ENCODE assay signal across 8 mouse cellular contexts in genomic region chr17:33824997-33825330, GRCm38 (mm10). TPM values are rescaled to one million over a fixed set of nuclear protein-coding genes. Genes with fewer than 3 reads are reported as not detected.
DNase-seq lines count a peak whose midpoint lies in the region; ATAC-seq and TF ChIP-seq lines count a peak whose summit lies in the region.
"Not testable (repeated sequence)": the region's sequence is repeated elsewhere in the genome, so short reads cannot be mapped to it uniquely, and the experiment has no call there.
"Had no signal": no experiment of that assay in that cellular context is flagged by ENCODE, and none has a peak within 500 bp of the region (broad histone marks: within the 10 kb centered on the region; RNA-seq: fewer than 3 reads in every experiment).

No protein-coding gene starts in this region.

- H3K4me2 ChIP-seq in forebrain, embryonic 11.5 days (ENCODE audit: low read depth, low read length, severe bottlenecking) = peak overlapping the region; percentile 87
- H3K4me2 ChIP-seq in heart, embryonic 15.5 days = peak overlapping the region; percentile 79
- H3K4me2 ChIP-seq in intestine, postnatal 0 days (replicated peaks; ENCODE audit: low read depth) = peak overlapping the region; percentile 74
- H3K4me2 ChIP-seq in neural tube, embryonic 15.5 days = peak overlapping the region; percentile 91

- H3K27ac ChIP-seq in bone marrow macrophage, adult 2 months (ENCODE audit: insufficient read depth, low read depth, low read length) = peak overlapping the region; percentile 86
- H3K27ac ChIP-seq in forebrain, embryonic 11.5 days (ENCODE audit: low read depth, low read length) = not testable (repeated sequence)
- peak overlapping the region; percentile 84 for H3K27ac ChIP-seq in heart, embryonic 15.5 days
- peak overlapping the region; percentile 87; the same call in 1 of the 2 replicates for H3K27ac ChIP-seq in intestine, postnatal 0 days (ENCODE audit: low read depth, low read length)
- peak overlapping the region; percentile 86 for H3K27ac ChIP-seq in liver, adult 2 months (replicated peaks; ENCODE audit: insufficient read depth, low read depth, low read length)
- H3K27ac ChIP-seq in neural tube, embryonic 15.5 days (replicated peaks) = peak overlapping the region; percentile 92

- peaks cover 11% of the 10 kb centered on the region for H3K36me3 ChIP-seq in forebrain, embryonic 11.5 days (ENCODE audit: control insufficient read depth, insufficient read depth, low read length)
- peaks cover 33% of the 10 kb centered on the region for H3K36me3 ChIP-seq in heart, embryonic 15.5 days
- peaks cover 50% of the 10 kb centered on the region for H3K36me3 ChIP-seq in intestine, postnatal 0 days (ENCODE audit: control insufficient read depth, insufficient read depth)
- peaks cover 25% of the 10 kb centered on the region for H3K36me3 ChIP-seq in liver, adult 2 months (ENCODE audit: control insufficient read depth, insufficient read depth, low read length)
- peaks cover 69% of the 10 kb centered on the region for H3K36me3 ChIP-seq in megakaryocyte, embryonic 14.5 days (replicated peaks; ENCODE audit: low read length)
- H3K36me3 ChIP-seq in neural tube, embryonic 15.5 days = peaks cover 41% of the 10 kb centered on the region

- DNase-seq in forebrain, embryonic 11.5 days (ENCODE audit: low spot score); liver, adult 2 months (ENCODE audit: extremely low read depth, low read depth, low spot score): not testable (repeated sequence)

- not testable (repeated sequence) for H3K27me3 ChIP-seq in forebrain, embryonic 11.5 days (ENCODE audit: control insufficient read depth, insufficient read depth, low read length); heart, embryonic 15.5 days; intestine, postnatal 0 days (replicated peaks; ENCODE audit: control insufficient read depth, insufficient read depth, low read length); liver, adult 2 months (ENCODE audit: control insufficient read depth, insufficient read depth, low read length); megakaryocyte, embryonic 14.5 days (replicated peaks); neural tube, embryonic 15.5 days (replicated peaks)

- H3K4me1 ChIP-seq in bone marrow macrophage, adult 2 months (ENCODE audit: control insufficient read depth, insufficient read depth, low read length) = peaks cover 15% of the 10 kb centered on the region
- peaks cover 15% of the 10 kb centered on the region for H3K4me1 ChIP-seq in forebrain, embryonic 11.5 days (replicated peaks; ENCODE audit: control insufficient read depth, insufficient read depth, low read length)
- peaks cover 60% of the 10 kb centered on the region for H3K4me1 ChIP-seq in heart, embryonic 15.5 days (replicated peaks)
- not testable (repeated sequence) for H3K4me1 ChIP-seq in intestine, postnatal 0 days (replicated peaks; ENCODE audit: control insufficient read depth, insufficient read depth, low read length)
- H3K4me1 ChIP-seq in liver, adult 2 months (ENCODE audit: control insufficient read depth, insufficient read depth, low read length) = peaks cover 25% of the 10 kb centered on the region
- H3K4me1 ChIP-seq in megakaryocyte, embryonic 14.5 days = peaks cover 60% of the 10 kb centered on the region
- H3K4me1 ChIP-seq in neural tube, embryonic 15.5 days = peaks cover 59% of the 10 kb centered on the region

- WGBS in forebrain, embryonic 11.5 days = 6% methylated on average over 6 of the region's 6 CpGs
- 4% methylated on average over 6 of the region's 6 CpGs for WGBS in heart, embryonic 15.5 days
- 3% methylated on average over 6 of the region's 6 CpGs for WGBS in intestine, postnatal 0 days
- 2% methylated on average over 6 of the region's 6 CpGs for WGBS in liver, adult 2 months
- 6% methylated on average over 6 of the region's 6 CpGs for WGBS in neural tube, embryonic 15.5 days

- H3K9me3 ChIP-seq in forebrain, embryonic 11.5 days (ENCODE audit: control insufficient read depth, low read length); heart, embryonic 15.5 days (replicated peaks); intestine, postnatal 0 days (ENCODE audit: control insufficient read depth); megakaryocyte, embryonic 14.5 days; neural tube, embryonic 15.5 days (replicated peaks): not testable (repeated sequence)

- TF ChIP-seq CTCF in bone marrow macrophage, adult 2 months (IDR thresholded peaks at IDR 0.05; ENCODE audit: low read depth, low read length); intestine, postnatal 0 days (IDR thresholded peaks at IDR 0.05; ENCODE audit: low read depth); liver, adult 2 months (IDR thresholded peaks at IDR 0.05; ENCODE audit: low read depth, low read length): not testable (repeated sequence)

- peak overlapping the region; percentile 72 for H3K4me3 ChIP-seq in bone marrow macrophage, adult 2 months (ENCODE audit: insufficient read depth, low read length)
- H3K4me3 ChIP-seq in forebrain, embryonic 11.5 days (ENCODE audit: low read depth, low read length) = peak overlapping the region; percentile 77
- peak overlapping the region; percentile 79 for H3K4me3 ChIP-seq in heart, embryonic 15.5 days
- peak overlapping the region; percentile 78 for H3K4me3 ChIP-seq in intestine, postnatal 0 days (ENCODE audit: low read depth, low read length)
- peak overlapping the region; percentile 70 for H3K4me3 ChIP-seq in liver, adult 2 months (ENCODE audit: insufficient read depth, low read depth, low read length)
- H3K4me3 ChIP-seq in megakaryocyte, embryonic 14.5 days (replicated peaks) = peak overlapping the region; percentile 95
- H3K4me3 ChIP-seq in neural tube, embryonic 15.5 days (replicated peaks) = peak overlapping the region; percentile 84

- H3K79me2 ChIP-seq in liver, adult 2 months (ENCODE audit: control insufficient read depth, insufficient read depth, low read length) = not testable (repeated sequence)

- ATAC-seq in forebrain, embryonic 11.5 days (replicated peaks; ENCODE audit: low FRiP score); heart, embryonic 15.5 days (replicated peaks; ENCODE audit: insufficient number of reproducible peaks, insufficient read depth, low FRiP score, low read depth); intestine, postnatal 0 days; neural tube, embryonic 15.5 days (ENCODE audit: low FRiP score): not testable (repeated sequence)

- TF ChIP-seq POLR2A in bone marrow macrophage, adult 2 months (IDR thresholded peaks at IDR 0.05; ENCODE audit: borderline replicate concordance, low read depth, low read length); liver, adult 2 months (IDR thresholded peaks at IDR 0.05; ENCODE audit: extremely low read depth, insufficient read depth, low read length): not testable (repeated sequence)

- peak overlapping the region; percentile 76 for H3K9ac ChIP-seq in forebrain, embryonic 11.5 days (ENCODE audit: low read length)
- H3K9ac ChIP-seq in heart, embryonic 15.5 days = peak overlapping the region; percentile 72
- peak overlapping the region; percentile 86 for H3K9ac ChIP-seq in intestine, postnatal 0 days (ENCODE audit: low read depth, low read length)
- peak overlapping the region; percentile 80 for H3K9ac ChIP-seq in liver, adult 2 months (ENCODE audit: low read depth, low read length)
- peak overlapping the region; percentile 79 for H3K9ac ChIP-seq in neural tube, embryonic 15.5 days (replicated peaks)

RNA-seq across cellular contexts. Expression of gene Ndufa7, which starts 0.6 kb away (rescaled TPM):
- 197 and 199 TPM in 2 replicates for polyA plus RNA-seq in bone marrow macrophage, adult 2 months (2012; ENCODE audit: insufficient read depth, insufficient read length, missing spikeins)
- polyA plus RNA-seq in forebrain, embryonic 11.5 days (2014; fragmentation: Nextera tagmentation; extraction: Ambion mirVana) = 374 and 400 TPM in 2 replicates
- polyA plus RNA-seq in heart, embryonic 15.5 days (2015; fragmentation: Nextera tagmentation; extraction: Ambion mirVana) = 487 and 517 TPM in 2 replicates
- 503 and 513 TPM in 2 replicates for polyA plus RNA-seq in intestine, postnatal 0 days (2015; fragmentation: Nextera tagmentation; extraction: Ambion mirVana)
- 214 and 217 TPM in 2 replicates for total RNA-seq in liver, adult 2 months (2014; rRNA removed)
- polyA plus RNA-seq in liver, adult 2 months (2012; rRNA removed) = 372 and 457 TPM in 2 replicates
- polyA plus RNA-seq in megakaryocyte, embryonic 14.5 days (2012; ENCODE audit: insufficient read depth, low replicate concordance) = 1,277 and 1,645 TPM in 2 replicates
- 515 and 564 TPM in 2 replicates for polyA plus RNA-seq in neural tube, embryonic 15.5 days (2015; fragmentation: Nextera tagmentation; extraction: Ambion mirVana)

RNA-seq across cellular contexts. Expression of gene Rps28, which starts 0.6 kb away (rescaled TPM):
- polyA plus RNA-seq in bone marrow macrophage, adult 2 months (2012; ENCODE audit: insufficient read depth, insufficient read length, missing spikeins) = 1,369 and 1,530 TPM in 2 replicates
- polyA plus RNA-seq in forebrain, embryonic 11.5 days (2014; fragmentation: Nextera tagmentation; extraction: Ambion mirVana) = 758 and 759 TPM in 2 replicates
- polyA plus RNA-seq in heart, embryonic 15.5 days (2015; fragmentation: Nextera tagmentation; extraction: Ambion mirVana) = 456 and 543 TPM in 2 replicates
- 831 and 858 TPM in 2 replicates for polyA plus RNA-seq in intestine, postnatal 0 days (2015; fragmentation: Nextera tagmentation; extraction: Ambion mirVana)
- total RNA-seq in liver, adult 2 months (2014; rRNA removed) = 275 and 294 TPM in 2 replicates
- 374 and 500 TPM in 2 replicates for polyA plus RNA-seq in liver, adult 2 months (2012; rRNA removed)
- 840 and 6,431 TPM in 2 replicates for polyA plus RNA-seq in megakaryocyte, embryonic 14.5 days (2012; ENCODE audit: insufficient read depth, low replicate concordance)
- polyA plus RNA-seq in neural tube, embryonic 15.5 days (2015; fragmentation: Nextera tagmentation; extraction: Ambion mirVana) = 534 and 619 TPM in 2 replicates

RNA-seq across cellular contexts. Expression of gene Kank3, which starts 14.6 kb away (rescaled TPM):
- 27.5 and 33.3 TPM in 2 replicates for polyA plus RNA-seq in bone marrow macrophage, adult 2 months (2012; ENCODE audit: insufficient read depth, insufficient read length, missing spikeins)
- 30.4 and 31.1 TPM in 2 replicates for polyA plus RNA-seq in forebrain, embryonic 11.5 days (2014; fragmentation: Nextera tagmentation; extraction: Ambion mirVana)
- 44.1 and 52.6 TPM in 2 replicates for polyA plus RNA-seq in heart, embryonic 15.5 days (2015; fragmentation: Nextera tagmentation; extraction: Ambion mirVana)
- 14.8 and 14.9 TPM in 2 replicates for polyA plus RNA-seq in intestine, postnatal 0 days (2015; fragmentation: Nextera tagmentation; extraction: Ambion mirVana)
- total RNA-seq in liver, adult 2 months (2014; rRNA removed) = 6.0 and 7.3 TPM in 2 replicates
- 9.5 and 13.4 TPM in 2 replicates for polyA plus RNA-seq in liver, adult 2 months (2012; rRNA removed)
- polyA plus RNA-seq in megakaryocyte, embryonic 14.5 days (2012; ENCODE audit: insufficient read depth, low replicate concordance) = 3.8 and 3.9 TPM in 2 replicates
- polyA plus RNA-seq in neural tube, embryonic 15.5 days (2015; fragmentation: Nextera tagmentation; extraction: Ambion mirVana) = 46.7 and 48.5 TPM in 2 replicates

RNA-seq across cellular contexts. Expression of gene Cd320, which starts 17.9 kb away (rescaled TPM):
- 4.4 TPM in 2 replicates for polyA plus RNA-seq in bone marrow macrophage, adult 2 months (2012; ENCODE audit: insufficient read depth, insufficient read length, missing spikeins)
- polyA plus RNA-seq in forebrain, embryonic 11.5 days (2014; fragmentation: Nextera tagmentation; extraction: Ambion mirVana) = 62.9 and 74.6 TPM in 2 replicates
- 31.4 and 39.9 TPM in 2 replicates for polyA plus RNA-seq in heart, embryonic 15.5 days (2015; fragmentation: Nextera tagmentation; extraction: Ambion mirVana)
- 16.8 and 17.6 TPM in 2 replicates for polyA plus RNA-seq in intestine, postnatal 0 days (2015; fragmentation: Nextera tagmentation; extraction: Ambion mirVana)
- total RNA-seq in liver, adult 2 months (2014; rRNA removed) = 7.1 and 7.5 TPM in 2 replicates
- polyA plus RNA-seq in liver, adult 2 months (2012; rRNA removed) = 13.0 and 16.9 TPM in 2 replicates
- 16.0 and 94.0 TPM in 2 replicates for polyA plus RNA-seq in megakaryocyte, embryonic 14.5 days (2012; ENCODE audit: insufficient read depth, low replicate concordance)
- 53.9 and 56.1 TPM in 2 replicates for polyA plus RNA-seq in neural tube, embryonic 15.5 days (2015; fragmentation: Nextera tagmentation; extraction: Ambion mirVana)

RNA-seq across cellular contexts. Expression of gene Angptl4, which starts 43.3 kb away (rescaled TPM):
- polyA plus RNA-seq in bone marrow macrophage, adult 2 months (2012; ENCODE audit: insufficient read depth, insufficient read length, missing spikeins) = 8.4 and 11.0 TPM in 2 replicates
- 16.6 and 20.9 TPM in 2 replicates for polyA plus RNA-seq in forebrain, embryonic 11.5 days (2014; fragmentation: Nextera tagmentation; extraction: Ambion mirVana)
- polyA plus RNA-seq in heart, embryonic 15.5 days (2015; fragmentation: Nextera tagmentation; extraction: Ambion mirVana) = 15.4 and 20.0 TPM in 2 replicates
- polyA plus RNA-seq in intestine, postnatal 0 days (2015; fragmentation: Nextera tagmentation; extraction: Ambion mirVana) = 26.7 and 33.5 TPM in 2 replicates
- 129 and 142 TPM in 2 replicates for total RNA-seq in liver, adult 2 months (2014; rRNA removed)
- polyA plus RNA-seq in liver, adult 2 months (2012; rRNA removed) = 28.1 and 49.5 TPM in 2 replicates
- 0.59 and 1.5 TPM in 2 replicates for polyA plus RNA-seq in megakaryocyte, embryonic 14.5 days (2012; ENCODE audit: insufficient read depth, low replicate concordance)
- 21.6 and 23.3 TPM in 2 replicates for polyA plus RNA-seq in neural tube, embryonic 15.5 days (2015; fragmentation: Nextera tagmentation; extraction: Ambion mirVana)
- total RNA-seq: neutrophil, adult 5-6 weeks had no signal
